Mouse (Mus musculus) kidney, adult 10 weeks (tissue): ENCODE results near the gene Edf1. TPM values are rescaled to one million over a fixed set of nuclear protein-coding genes. Genes with fewer than 3 reads are reported as not detected.

Experiments
- polyA plus RNA-seq: library from polyadenylated mRNA; stranded (reverse); fragments of 350-450 nt; fragmentation: Illumina TruSeq; extraction: RNeasy Lipid Tissue Mini Kit (QIAGEN cat#74804); gene quantifications from one replicate; pipeline ENCODE4 v1.2.3, GENCODE M21; 2014; ENCODE audit warnings: low read depth, low replicate concordance

Edf1 gene
- polyA plus RNA-seq, result 0.89 TPM

GRCm38 (mm10) chr2:25557221-25557963 lies at the start of gene Edf1:
TSS of gene Edf1 (plus strand) at chr2:25557847.

GRCm38 (mm10) chr2:25546811-25547491 lies 10.7 kb upstream of the Edf1 start, which contains the start of gene Traf2:
TSS of gene Traf2 (minus strand) at chr2:25546940.

GRCm38 (mm10) chr2:25574579-25575431 lies 17.2 kb downstream of the Edf1 start, which contains the start of the genes Mamdc4 and Phpt1:
TSS of gene Mamdc4 (minus strand) at chr2:25574845.
TSS of gene Phpt1 (minus strand) at chr2:25575224.

DNA sequence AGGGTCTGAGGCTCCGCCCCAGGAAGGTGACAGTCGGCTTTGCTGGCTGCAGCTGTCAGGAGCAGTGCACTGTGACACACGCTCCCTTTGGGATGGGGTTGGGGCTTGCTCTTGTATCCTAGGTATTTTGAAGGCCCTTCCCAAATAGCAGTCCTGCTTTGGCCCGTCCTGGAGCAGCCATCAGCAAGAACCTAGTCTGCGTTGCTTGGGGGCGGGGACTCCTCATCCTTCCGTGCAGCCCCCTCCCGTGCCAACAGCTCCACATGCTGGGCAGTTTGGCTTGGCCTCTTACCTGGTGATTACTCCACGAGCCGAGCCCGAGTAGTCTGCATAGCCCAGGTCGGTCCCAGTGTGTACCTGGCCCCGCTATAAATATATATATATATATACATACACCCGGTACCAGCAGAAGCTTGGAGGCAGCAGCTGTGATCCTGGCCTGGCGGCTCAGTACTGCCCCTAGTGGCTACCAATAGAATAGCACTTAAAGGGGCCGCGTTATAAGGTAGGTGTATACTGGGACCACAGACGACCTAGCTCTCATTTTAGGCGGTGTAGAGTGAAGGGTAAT lies 23.7 kb downstream of the Edf1 start, which contains the start of gene Ajm1:
Gene Ajm1 (minus strand): TSS at position 464 of the 571 bp plus-strand sequence.

GRCm38 (mm10) chr2:25607761-25608622 lies 50.3 kb downstream of the Edf1 start, which contains the start of gene Rabl6:
TSS of gene Rabl6 (minus strand) at chr2:25608521.

Other genes with a start within 250 kb of the Edf1 start
- not detected for gene Grin1, start 238.7 kb upstream of the Edf1 start, polyA plus RNA-seq
- 15.0 TPM for gene Man1b1, start 225.5 kb upstream of the Edf1 start, polyA plus RNA-seq
- gene Dpp7, start 201.5 kb upstream of the Edf1 start, polyA plus RNA-seq, result 34.5 TPM
- gene Uap1l1, start 192.2 kb upstream of the Edf1 start, polyA plus RNA-seq, result 3.9 TPM
- gene Sapcd2, start 185.5 kb upstream of the Edf1 start, polyA plus RNA-seq, result not detected
- gene Entpd2, start 162.0 kb upstream of the Edf1 start, polyA plus RNA-seq, result 0.36 TPM
- 4.3 TPM for gene Npdc1, start 158.5 kb upstream of the Edf1 start, polyA plus RNA-seq
- not detected for gene Fut7, start 134.6 kb upstream of the Edf1 start, polyA plus RNA-seq
- gene Abca2, start 129.1 kb upstream of the Edf1 start, polyA plus RNA-seq, result 0.77 TPM
- gene Clic3, start 101.0 kb upstream of the Edf1 start, polyA plus RNA-seq, result not detected
- 2.2 TPM for gene Paxx, start 96.8 kb upstream of the Edf1 start, polyA plus RNA-seq
- not detected for gene Ptgds, start 87.8 kb upstream of the Edf1 start, polyA plus RNA-seq
- gene Lcn12, start 63.9 kb upstream of the Edf1 start, polyA plus RNA-seq, result not detected
- gene Fbxw5, start 57.1 kb upstream of the Edf1 start, polyA plus RNA-seq, result 0.40 TPM
- 1.7 TPM for gene C8g, start 56.1 kb upstream of the Edf1 start, polyA plus RNA-seq
- gene Traf2, start 10.9 kb upstream of the Edf1 start, polyA plus RNA-seq, result 0.65 TPM
- not detected for gene Mamdc4, start 17.0 kb downstream of the Edf1 start, polyA plus RNA-seq
- 1.1 TPM for gene Phpt1, start 17.4 kb downstream of the Edf1 start, polyA plus RNA-seq
- gene Ajm1, start 23.9 kb downstream of the Edf1 start, polyA plus RNA-seq, result not detected
- 37.2 TPM for gene Rabl6, start 50.7 kb downstream of the Edf1 start, polyA plus RNA-seq
- gene Ccdc183, start 59.8 kb downstream of the Edf1 start, polyA plus RNA-seq, result not detected
- 4.8 TPM for gene Tmem141, start 64.2 kb downstream of the Edf1 start, polyA plus RNA-seq
- not detected for gene Fcna, start 70.2 kb downstream of the Edf1 start, polyA plus RNA-seq
- not detected for gene Lcn8, start 95.3 kb downstream of the Edf1 start, polyA plus RNA-seq
- not detected for gene Lcn5, start 100.1 kb downstream of the Edf1 start, polyA plus RNA-seq
- not detected for gene Lcn6, start 118.9 kb downstream of the Edf1 start, polyA plus RNA-seq
- not detected for gene Lcn10, start 124.9 kb downstream of the Edf1 start, polyA plus RNA-seq
- gene Obp2a, start 142.2 kb downstream of the Edf1 start, polyA plus RNA-seq, result not detected
- gene Bmyc, start 148.9 kb downstream of the Edf1 start, polyA plus RNA-seq, result 2.8 TPM
- gene Obp2b, start 179.2 kb downstream of the Edf1 start, polyA plus RNA-seq, result not detected
- not detected for gene Lcn3, start 207.7 kb downstream of the Edf1 start, polyA plus RNA-seq
- not detected for gene Lcn11, start 219.2 kb downstream of the Edf1 start, polyA plus RNA-seq
- gene Gm13539, start 224.4 kb downstream of the Edf1 start, polyA plus RNA-seq, result not detected